Mouse (Mus musculus) skeletal muscle tissue, adult 2 months (tissue): Measurements from ENCODE around the gene Brd3.

Experiments
- DNase-seq: peaks from one replicate; pipeline ENCODE4 v3.0.0-alpha.2; 2012; ENCODE audit warnings: low read depth, low spot score

Brd3 gene

DNA sequence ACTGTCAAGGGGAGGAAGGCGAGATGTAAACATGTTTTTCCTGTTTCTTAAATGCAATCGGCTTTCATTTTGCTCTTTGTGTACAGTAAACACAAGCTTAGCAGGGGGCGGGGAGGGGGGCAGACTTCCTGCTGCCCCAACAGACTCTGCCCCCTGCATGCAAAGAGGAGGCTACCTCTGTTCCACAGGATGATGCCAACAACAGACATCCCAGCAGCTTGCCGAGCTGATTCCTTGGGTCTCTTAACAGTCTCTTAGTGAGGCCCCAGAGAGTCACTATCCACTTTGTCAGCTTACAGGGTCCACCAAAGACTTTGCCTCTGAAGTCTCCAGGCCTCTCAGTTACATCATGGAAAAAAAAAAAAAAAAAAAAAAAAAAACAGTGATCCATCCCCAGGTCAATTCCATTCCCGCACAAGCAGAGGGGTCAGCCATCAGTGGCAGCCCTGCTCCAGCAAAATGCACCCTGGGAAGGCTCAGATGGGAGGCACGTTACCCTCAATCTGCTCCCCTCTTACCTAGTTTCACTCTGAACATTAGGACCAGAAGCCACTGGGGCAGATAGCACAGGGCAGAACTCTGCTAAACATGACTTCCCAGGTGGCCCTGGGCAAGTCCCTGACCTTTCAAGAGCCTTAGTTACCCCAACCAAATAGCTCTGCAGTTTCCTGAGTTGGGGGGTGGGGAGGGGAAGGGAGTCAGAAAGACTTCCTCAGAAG is 102.9 kb downstream of the Brd3 start:
- no peak for DNase-seq

DNA sequence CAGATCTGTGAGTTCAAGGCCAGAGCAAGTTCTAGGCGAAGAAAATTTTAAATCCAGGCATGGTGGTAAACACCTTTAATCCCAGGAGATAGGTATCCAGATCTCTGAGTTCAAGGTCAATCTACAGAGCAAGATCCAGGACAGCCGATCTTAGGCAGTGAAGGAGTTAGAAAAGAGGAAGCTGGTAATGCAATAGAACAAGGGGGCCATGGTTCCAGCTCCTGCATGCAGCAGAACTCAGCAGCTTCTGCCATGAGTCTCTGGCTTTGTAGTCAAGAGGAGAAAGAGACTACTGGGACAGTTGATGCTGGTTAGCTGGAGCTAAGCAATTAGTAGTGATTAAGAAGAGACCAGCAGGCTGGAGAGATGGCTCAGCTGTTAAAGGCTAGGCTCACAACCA is 105.9 kb downstream of the Brd3 start:
- DNase-seq, result no peak

DNA sequence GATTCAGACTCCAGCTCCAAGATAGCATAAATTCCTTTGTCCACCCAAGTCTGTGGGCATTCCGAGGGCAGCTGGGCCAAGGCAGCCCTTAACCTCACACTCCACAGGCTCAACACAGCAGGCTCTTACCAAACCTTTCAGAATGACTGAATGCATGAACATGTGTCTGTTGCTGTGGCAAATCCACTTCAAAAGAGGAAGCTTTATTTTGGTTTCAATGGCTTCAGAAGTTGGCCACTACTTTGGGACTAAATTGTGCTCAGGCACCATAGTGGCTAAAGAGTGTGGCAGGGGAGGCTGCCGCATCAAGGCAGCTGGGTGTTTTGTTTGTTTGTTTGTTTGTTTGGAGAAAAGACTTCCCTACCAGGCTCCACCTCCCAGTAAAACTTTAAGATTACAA is 107.4 kb downstream of the Brd3 start:
- DNase-seq, result no peak

DNA sequence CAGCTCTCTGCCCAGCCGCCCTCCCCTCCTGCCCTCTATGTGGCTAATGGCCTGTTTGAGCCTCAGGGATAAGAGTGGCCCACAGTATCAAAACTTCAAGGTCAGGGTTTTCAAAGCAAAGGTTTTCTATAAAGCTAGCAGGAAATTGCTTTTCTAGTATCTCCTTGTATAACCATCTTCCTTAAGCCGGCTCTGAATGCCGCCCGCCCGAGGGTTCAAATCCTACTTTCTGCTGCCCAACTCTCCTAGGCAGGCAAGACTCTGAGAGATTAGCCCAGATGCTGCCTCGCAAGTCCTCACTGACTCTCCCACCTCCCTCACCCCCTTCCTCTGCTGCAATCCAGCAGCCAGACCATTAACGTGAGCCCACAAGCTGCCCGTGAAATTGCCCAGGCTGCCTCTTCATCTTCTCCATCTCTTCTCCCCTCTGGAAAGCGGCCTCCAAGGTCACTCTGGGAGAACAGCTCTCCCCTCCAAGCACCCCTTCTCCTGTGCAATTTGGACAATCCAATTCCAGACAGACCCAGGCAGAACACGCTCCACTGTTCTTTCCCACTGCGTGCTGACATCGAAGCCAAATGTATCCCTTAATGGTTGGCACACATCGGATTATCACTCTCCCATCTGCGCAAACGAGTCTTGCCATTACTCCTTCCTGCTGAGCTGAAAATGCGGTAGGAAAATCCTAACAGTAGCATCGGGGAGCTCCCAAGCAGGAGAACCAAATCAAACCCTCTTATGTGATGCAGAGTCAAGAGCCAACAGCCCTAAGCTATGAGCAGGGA is 110.6 kb downstream of the Brd3 start:
- DNase-seq, result no peak
